Mouse (Mus musculus) cerebellum, postnatal 10 days (tissue): ENCODE measurements at regions not wholly inside any gene's neighbourhood (a gene's known extent, or its start where the extent isn't known, plus 50 kb on each side); places are given as distances from the start of the nearest gene placed in this dataset.

Experiments
- DNase-seq, 2 experiments: peaks; one replicate each; pipeline ENCODE4 v3.0.0; 2021; ENCODE audit warnings: mixed read lengths in 2 of 2

DNA sequence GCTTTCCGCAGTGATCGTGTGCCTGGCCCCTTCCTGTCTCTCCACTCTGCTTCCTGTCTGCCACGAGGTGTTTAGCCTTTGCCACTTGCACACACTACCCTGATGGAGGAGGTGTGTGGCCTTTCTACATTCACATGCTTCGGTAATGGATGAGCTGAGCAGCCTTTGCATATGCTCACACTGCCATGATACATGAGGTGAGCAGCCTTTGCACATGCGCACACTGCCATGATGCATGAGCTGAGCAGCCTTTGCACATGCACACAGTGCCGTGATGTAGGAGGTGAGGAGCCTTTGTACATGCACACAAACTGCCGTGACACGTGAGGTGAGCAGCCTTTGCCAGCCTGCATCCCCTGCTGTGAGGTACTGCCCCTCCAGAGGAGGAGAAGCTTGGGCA is 58.3 kb downstream of the Erv3 start:
- no peak for DNase-seq

- DNase-seq = no peak
Measured at GRCm38 (mm10) chr2:131800126-131800894, 59.2 kb downstream of the Erv3 start.

GRCm38 (mm10) chr2:131799486-131799885 is 60.1 kb downstream of the Erv3 start:
- DNase-seq = no peak

DNA sequence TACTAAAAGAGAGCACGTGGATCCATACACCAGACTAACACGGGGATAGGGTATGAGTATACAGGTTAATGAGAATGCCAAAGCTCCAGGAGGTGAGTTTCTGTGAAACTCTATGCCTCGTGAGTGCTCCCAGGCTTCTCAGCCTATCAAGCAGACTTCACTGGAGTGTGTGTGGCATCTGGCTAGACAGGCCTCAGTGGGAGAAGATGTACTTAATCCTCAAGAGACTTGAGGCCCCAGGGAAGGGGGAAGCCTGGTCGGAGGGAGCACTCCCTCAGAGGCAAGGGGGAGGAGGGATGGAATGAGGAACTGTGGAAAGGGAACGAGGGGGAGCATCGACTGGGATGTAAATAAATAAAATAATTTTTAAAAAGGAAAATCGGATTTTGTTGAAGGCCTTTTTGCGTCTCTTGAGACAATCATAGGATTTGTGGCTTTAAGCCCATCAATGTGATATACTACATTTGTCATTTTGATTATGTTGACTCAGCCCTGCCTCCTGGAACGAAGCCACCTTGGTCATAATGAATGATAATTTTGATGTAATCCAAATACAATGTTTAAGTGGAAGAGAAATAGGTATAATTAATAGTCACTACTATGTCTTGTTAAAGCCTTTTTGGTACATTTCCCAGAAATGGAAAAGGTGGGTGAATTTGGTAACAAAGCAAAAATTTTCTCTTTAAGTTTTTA is 62.4 kb downstream of the Erv3 start:
- DNase-seq = no peak

DNA sequence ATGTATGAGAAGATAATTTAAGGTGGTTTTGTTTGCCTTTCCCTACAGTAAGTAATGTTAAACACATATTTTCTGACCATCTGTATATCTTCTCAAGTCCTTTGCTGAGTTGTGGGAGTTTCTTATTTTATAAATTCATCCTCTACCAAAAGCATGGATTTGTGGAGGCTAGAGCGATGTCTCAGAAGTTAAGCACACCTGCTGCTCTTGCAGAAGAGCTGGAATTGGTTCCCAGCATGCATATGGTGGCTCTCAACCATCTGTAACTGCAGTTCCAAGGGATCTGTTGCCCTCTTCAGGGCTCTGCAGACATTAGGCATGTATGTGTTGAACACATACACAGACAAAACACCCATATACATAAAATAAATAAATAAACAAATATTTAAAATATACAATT is 84.2 kb downstream of the Erv3 start:
- no peak for DNase-seq

GRCm38 (mm10) chr2:131773691-131774090 is 85.9 kb downstream of the Erv3 start:
- DNase-seq = no peak

DNA sequence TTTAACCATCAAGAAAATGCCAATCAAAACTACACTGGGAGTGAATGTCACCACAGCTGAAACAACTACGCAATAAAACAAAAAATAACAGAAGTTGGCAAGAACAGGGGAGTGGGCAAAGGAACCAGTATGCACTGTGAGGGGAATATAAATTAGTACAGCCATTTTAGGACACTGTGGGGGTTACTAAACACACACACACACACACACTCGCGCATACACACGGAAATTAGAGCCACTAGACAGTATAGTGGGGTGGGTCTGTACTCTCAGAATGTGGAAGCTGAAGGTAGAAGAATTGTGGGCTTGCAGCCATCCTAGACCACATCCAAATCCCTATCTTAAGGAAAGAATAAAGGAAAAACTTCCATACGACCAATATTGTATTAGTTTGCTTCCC is 87.4 kb downstream of the Erv3 start:
- no peak for DNase-seq

DNA sequence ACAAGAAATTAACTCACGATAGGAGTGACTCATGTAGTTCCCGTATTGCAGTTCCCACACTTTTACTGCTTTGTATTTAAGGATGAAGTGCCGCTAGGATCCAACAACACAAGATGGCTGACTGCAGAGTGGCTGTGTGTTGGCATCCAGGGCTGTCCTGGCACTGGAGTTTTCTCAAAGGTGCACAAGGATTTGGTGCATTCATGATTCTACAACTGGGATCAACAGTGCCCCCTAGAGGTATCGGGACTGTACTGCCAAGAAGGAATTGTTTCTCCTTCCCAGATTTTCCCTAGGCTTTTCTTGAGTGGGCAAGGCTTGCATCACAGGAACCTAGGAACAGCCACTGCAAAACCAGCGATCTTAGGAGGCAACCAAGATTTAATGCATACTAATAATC is 88.7 kb downstream of the Erv3 start:
- peak; percentile 81 to 87 for DNase-seq

GRCm38 (mm10) chr2:131769656-131770210 is 89.8 kb downstream of the Erv3 start:
- DNase-seq = no peak

DNA sequence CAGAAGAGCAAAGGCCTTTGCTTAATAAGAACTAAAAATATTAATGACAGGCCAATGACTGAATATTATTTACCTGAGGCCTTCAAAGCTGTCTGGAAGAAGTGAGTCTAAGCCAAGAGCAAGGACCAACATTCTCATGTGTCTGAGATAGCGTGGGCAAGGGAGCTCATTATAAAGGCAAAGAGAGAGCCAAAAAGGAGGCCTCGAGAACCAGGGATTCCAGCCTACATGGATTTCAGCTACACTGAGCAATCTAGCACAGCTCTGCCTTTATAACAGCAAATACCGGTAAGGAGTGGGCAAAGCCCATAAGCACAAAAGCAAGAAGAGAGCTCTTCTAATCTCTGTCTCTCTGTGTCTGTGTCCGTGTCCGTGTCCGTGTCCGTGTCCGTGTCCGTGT is 93.0 kb downstream of the Erv3 start:
- DNase-seq = no peak

DNA sequence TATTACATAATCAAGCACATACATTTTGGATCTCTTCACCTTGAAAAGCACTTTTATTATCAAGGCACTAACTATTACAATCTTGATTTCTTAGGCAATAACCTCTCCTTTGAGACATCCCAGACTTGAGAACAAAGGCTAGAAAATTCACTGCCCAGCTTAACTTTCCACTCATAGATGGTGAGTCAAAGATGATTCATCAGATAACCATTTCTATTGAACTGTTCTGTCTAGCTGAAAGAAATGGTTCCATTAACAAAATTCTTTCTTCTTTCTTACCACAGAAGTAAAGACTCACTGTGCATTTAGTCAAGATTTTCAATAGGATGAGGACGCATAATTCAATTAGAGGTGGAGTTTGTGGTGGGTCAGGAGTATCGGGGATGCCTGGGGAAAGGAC is 98.0 kb downstream of the Erv3 start:
- DNase-seq = no peak

GRCm38 (mm10) chr2:131757183-131757903 is 102.2 kb downstream of the Erv3 start:
- no peak for DNase-seq

GRCm38 (mm10) chr2:131755107-131755506 is 104.4 kb downstream of the Erv3 start:
- no peak for DNase-seq

- DNase-seq = no peak
Measured at GRCm38 (mm10) chr2:131753436-131753835, 106.1 kb downstream of the Erv3 start.

GRCm38 (mm10) chr2:131750679-131751078 is 108.9 kb downstream of the Erv3 start:
- DNase-seq = no peak

DNA sequence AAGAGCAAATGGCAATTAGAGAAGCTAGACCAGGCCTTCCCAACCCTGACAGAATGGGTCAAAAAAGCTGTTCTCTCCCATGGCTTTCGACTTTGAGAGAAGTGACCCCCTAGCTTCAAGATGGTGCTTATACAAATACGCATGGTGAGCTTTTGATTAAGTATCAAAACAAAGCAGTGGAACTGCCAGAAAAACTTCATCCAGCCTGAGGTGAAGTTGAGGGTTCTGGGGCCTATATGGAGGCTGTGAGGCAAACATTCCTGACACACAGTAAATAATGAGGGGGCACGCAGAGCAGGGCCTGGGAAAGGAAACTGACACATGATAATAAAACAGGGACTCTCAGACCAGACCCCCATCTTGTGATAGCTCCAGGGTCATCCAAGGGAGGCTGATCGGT is 109.3 kb downstream of the Erv3 start:
- no peak for DNase-seq

GRCm38 (mm10) chr2:131749746-131750145 is 109.8 kb downstream of the Erv3 start:
- DNase-seq = no peak

DNA sequence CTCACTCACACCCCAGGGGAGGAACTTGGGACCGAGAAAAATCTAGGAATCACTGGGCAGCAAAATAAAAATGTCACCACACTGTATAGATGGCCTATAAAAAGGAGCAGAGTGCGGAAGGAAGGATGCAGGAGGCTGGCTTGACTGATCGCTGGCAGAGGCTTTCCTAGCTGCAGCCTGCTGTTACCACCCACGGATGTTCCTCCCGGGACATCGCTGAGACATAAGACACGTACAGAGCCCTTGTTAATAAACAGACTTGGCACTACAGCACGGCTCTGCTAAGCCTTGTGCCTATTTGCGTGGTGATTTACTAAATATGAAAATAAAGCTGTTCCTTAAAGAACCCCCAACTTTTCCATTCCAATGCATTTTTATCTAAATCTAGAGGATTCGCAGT is 110.8 kb downstream of the Erv3 start:
- DNase-seq = no peak

DNA sequence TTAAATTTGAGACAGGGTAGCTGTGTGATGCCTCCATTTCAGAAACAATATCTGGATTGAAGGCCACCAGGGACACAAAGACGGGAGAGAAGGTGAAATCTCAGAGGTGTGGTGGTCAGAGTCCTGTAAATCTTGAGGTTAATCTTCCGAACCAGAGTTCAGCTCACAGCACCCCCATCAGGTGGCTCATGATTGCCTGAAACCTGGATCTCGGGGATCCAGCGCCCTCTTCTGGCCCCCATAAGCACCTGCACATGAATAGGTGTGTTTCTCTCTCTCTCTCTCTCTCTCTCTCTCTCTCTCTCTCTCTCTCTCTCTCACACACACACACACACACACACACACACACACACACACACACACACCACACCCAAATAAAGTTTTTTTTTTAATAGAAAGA is 111.8 kb downstream of the Erv3 start:
- no peak for DNase-seq

DNA sequence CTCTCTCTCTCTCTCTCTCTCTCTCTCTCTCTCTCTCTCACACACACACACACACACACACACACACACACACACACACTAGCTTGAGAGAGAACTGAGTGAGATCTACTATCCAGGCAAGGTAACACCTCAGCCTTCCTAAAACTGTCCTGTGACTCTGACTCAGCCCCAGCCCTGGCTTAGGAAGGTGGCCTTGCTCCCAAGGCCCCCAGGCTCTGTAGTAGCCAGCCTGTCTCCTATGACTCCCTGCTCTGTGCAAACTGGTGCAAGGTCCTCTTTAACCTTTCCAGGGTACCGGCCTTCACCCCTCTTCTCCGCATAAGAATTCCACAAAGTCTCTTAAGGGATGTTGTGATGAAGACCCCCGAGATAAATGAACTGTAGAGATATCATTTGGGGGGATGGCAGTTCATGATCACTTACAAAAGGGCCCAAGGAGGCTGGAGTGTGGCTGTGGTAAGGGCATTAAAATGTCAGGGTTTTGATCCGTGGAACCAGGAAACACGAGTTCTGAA is 114.1 kb downstream of the Erv3 start:
- DNase-seq = no peak

GRCm38 (mm10) chr2:131744957-131745356 is 114.6 kb downstream of the Erv3 start:
- no peak for DNase-seq

DNA sequence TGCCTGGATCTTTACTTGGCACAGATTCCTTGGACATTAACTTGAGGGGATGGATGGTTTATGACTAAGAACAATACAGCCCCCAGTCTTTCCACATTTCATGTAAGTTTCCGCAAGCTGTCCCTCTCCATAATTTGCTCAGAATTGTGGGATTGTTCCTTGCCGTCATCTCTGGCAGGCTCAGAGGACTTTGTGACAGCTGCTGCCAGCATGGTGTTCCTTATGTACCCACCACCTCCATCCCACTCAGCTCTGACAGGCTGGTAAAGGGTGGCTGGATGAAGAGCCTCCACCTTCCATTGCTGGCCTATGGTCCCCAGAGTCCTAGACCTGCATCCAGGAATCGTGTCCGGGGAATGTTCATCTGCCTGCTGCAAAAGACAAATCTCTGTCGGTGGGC is 119.1 kb downstream of the Erv3 start:
- peak; percentile 27 to 32 for DNase-seq

- DNase-seq = no peak
Measured at GRCm38 (mm10) chr2:131739022-131739421, 120.5 kb downstream of the Erv3 start.
